ENCODE assay signal across 12 mouse cellular contexts in genomic region chr15:99335801-99336320, GRCm38 (mm10). TPM values are rescaled to one million over a fixed set of nuclear protein-coding genes. Genes with fewer than 3 reads are reported as not detected.
DNase-seq lines count a peak whose midpoint lies in the region; ATAC-seq and TF ChIP-seq lines count a peak whose summit lies in the region.
"Had no signal": no experiment of that assay in that cellular context is flagged by ENCODE, and none has a peak within 500 bp of the region (broad histone marks: within the 10 kb centered on the region; RNA-seq: fewer than 3 reads in every experiment).

No protein-coding gene starts in this region.

- ATAC-seq in embryonic facial prominence, embryonic 15.5 days (ENCODE audit: insufficient number of reproducible peaks, low FRiP score, low TSS enrichment, low read depth), result no peak
- no peak for ATAC-seq in stomach, embryonic 16.5 days (ENCODE audit: insufficient read depth, low FRiP score)

- H3K9me3 ChIP-seq in embryonic facial prominence, embryonic 15.5 days (replicated peaks), result no peaks in the 10 kb centered on the region
- H3K9me3 ChIP-seq in stomach, embryonic 16.5 days (replicated peaks; ENCODE audit: control insufficient read depth, low read length), result no peaks in the 10 kb centered on the region
- H3K9me3 ChIP-seq: liver, embryonic 13.5 days had no signal

- no peaks in the 10 kb centered on the region for H3K36me3 ChIP-seq in kidney, adult 2 months (ENCODE audit: control insufficient read depth, insufficient read depth, low read length)
- 0 out of 2 replicates have a peak, but pooled peaks cover 14% of the 10 kb centered on the region for H3K36me3 ChIP-seq in embryonic facial prominence, embryonic 15.5 days
- no peaks in the 10 kb centered on the region for H3K36me3 ChIP-seq in stomach, embryonic 16.5 days (ENCODE audit: control insufficient read depth, insufficient read depth, low read length)
- H3K36me3 ChIP-seq: liver, embryonic 13.5 days had no signal

- TF ChIP-seq POLR2A in kidney, adult 2 months (IDR thresholded peaks at IDR 0.05; ENCODE audit: low read depth, low read length), result no peak

- TF ChIP-seq CTCF in kidney, adult 2 months (conservative IDR thresholded peaks at IDR 0.05; ENCODE audit: insufficient read depth, insufficient read length, low read depth, low read length), result no peak

- H3K4me2 ChIP-seq in embryonic facial prominence, embryonic 15.5 days (replicated peaks), result no peak overlapping the region
- H3K4me2 ChIP-seq in stomach, embryonic 16.5 days (ENCODE audit: low read depth, low read length), result no peak overlapping the region
- H3K4me2 ChIP-seq: liver, embryonic 13.5 days; midbrain, embryonic 11.5 days had no signal

- peaks cover 37% of the 10 kb centered on the region for H3K4me1 ChIP-seq in kidney, adult 2 months (ENCODE audit: control insufficient read depth, insufficient read depth, low read length)
- H3K4me1 ChIP-seq in embryonic facial prominence, embryonic 15.5 days, result peaks cover 70% of the 10 kb centered on the region
- peaks cover 28% of the 10 kb centered on the region for H3K4me1 ChIP-seq in stomach, embryonic 16.5 days (ENCODE audit: control insufficient read depth, insufficient read depth, low read length)

- peak overlapping the region; percentile 26; the same call in 1 of the 2 replicates for H3K27ac ChIP-seq in kidney, adult 2 months (ENCODE audit: insufficient read depth, low read depth, low read length)
- H3K27ac ChIP-seq in embryonic facial prominence, embryonic 15.5 days (replicated peaks), result peak overlapping the region; percentile 95
- peak overlapping the region; percentile 4; the same call in 1 of the 2 replicates for H3K27ac ChIP-seq in stomach, embryonic 16.5 days (ENCODE audit: low read length)
- H3K27ac ChIP-seq: liver, embryonic 13.5 days had no signal

- 66% methylated on average over 8 of the region's 8 CpGs for WGBS in kidney, adult 2 months
- WGBS in embryonic facial prominence, embryonic 15.5 days, result 73% methylated on average over 8 of the region's 8 CpGs
- 82% methylated on average over 8 of the region's 8 CpGs for WGBS in stomach, embryonic 16.5 days

- no peak overlapping the region for H3K9ac ChIP-seq in embryonic facial prominence, embryonic 15.5 days
- no peak overlapping the region for H3K9ac ChIP-seq in stomach, embryonic 16.5 days (ENCODE audit: low read length)
- H3K9ac ChIP-seq: liver, embryonic 13.5 days had no signal

- no peak for DNase-seq in kidney, adult 2 months
- no peak for DNase-seq in kidney, postnatal 10 days
- DNase-seq in thymus, postnatal 0 days (ENCODE audit: low spot score), result peak; percentile 27
- no peak for DNase-seq in thymus, postnatal 4 days
- DNase-seq in ovary, postnatal 14 days (ENCODE audit: low spot score), result no peak
- DNase-seq: cerebellum, postnatal 10 days; kidney, adult 18-20 months; liver, embryonic 13.5 days had no signal

- no peak overlapping the region for H3K4me3 ChIP-seq in kidney, adult 2 months (ENCODE audit: insufficient read depth, low read depth, low read length)
- H3K4me3 ChIP-seq in embryonic facial prominence, embryonic 15.5 days (replicated peaks), result no peak overlapping the region
- H3K4me3 ChIP-seq in stomach, embryonic 16.5 days (replicated peaks; ENCODE audit: low read length), result no peak overlapping the region
- H3K4me3 ChIP-seq: erythroblast, embryonic 14.5 days; liver, embryonic 13.5 days had no signal

- H3K27me3 ChIP-seq in kidney, adult 2 months (replicated peaks; ENCODE audit: control insufficient read depth, insufficient read depth, low read length), result no peaks in the 10 kb centered on the region
- H3K27me3 ChIP-seq in embryonic facial prominence, embryonic 15.5 days, result no peaks in the 10 kb centered on the region
- no peaks in the 10 kb centered on the region for H3K27me3 ChIP-seq in stomach, embryonic 16.5 days (ENCODE audit: control insufficient read depth, insufficient read depth, low read length)
- H3K27me3 ChIP-seq: liver, embryonic 13.5 days had no signal

RNA-seq across cellular contexts. Expression of gene Fmnl3, which starts 34.4 kb away (rescaled TPM):
- 26.8 and 26.9 TPM in 2 replicates for polyA plus RNA-seq in kidney, adult 2 months (2012; rRNA removed)
- polyA plus RNA-seq in thymus, postnatal 0 days (2015; fragmentation: Nextera tagmentation; extraction: Ambion mirVana), result 21.2 and 22.3 TPM in 2 replicates
- polyA plus RNA-seq in embryonic facial prominence, embryonic 15.5 days (2015; fragmentation: Nextera tagmentation; extraction: Ambion mirVana), result 28.3 and 28.9 TPM in 2 replicates
- polyA plus RNA-seq in stomach, embryonic 16.5 days (2015; fragmentation: Nextera tagmentation; extraction: Ambion mirVana), result 14.2 and 16.6 TPM in 2 replicates

RNA-seq across cellular contexts. Expression of gene Fam186b, which starts 40.2 kb away (rescaled TPM):
- polyA plus RNA-seq in kidney, adult 2 months (2012; rRNA removed), result 0.13 and 0.24 TPM in 2 replicates
- 0.05 and 0.08 TPM in 2 replicates for polyA plus RNA-seq in thymus, postnatal 0 days (2015; fragmentation: Nextera tagmentation; extraction: Ambion mirVana)
- polyA plus RNA-seq in embryonic facial prominence, embryonic 15.5 days (2015; fragmentation: Nextera tagmentation; extraction: Ambion mirVana), result 0.14 and 0.27 TPM in 2 replicates
- polyA plus RNA-seq in stomach, embryonic 16.5 days (2015; fragmentation: Nextera tagmentation; extraction: Ambion mirVana), result 0.06 and 0.10 TPM in 2 replicates
- polyA plus RNA-seq: erythroblast, embryonic 14.5 days; liver, embryonic 13.5 days had no signal

RNA-seq across cellular contexts. Expression of gene Prpf40b, which starts 41.0 kb away (rescaled TPM):
- 48.0 and 59.4 TPM in 2 replicates for polyA plus RNA-seq in kidney, adult 2 months (2012; rRNA removed)
- 13.0 and 14.0 TPM in 2 replicates for polyA plus RNA-seq in thymus, postnatal 0 days (2015; fragmentation: Nextera tagmentation; extraction: Ambion mirVana)
- polyA plus RNA-seq in embryonic facial prominence, embryonic 15.5 days (2015; fragmentation: Nextera tagmentation; extraction: Ambion mirVana), result 57.5 and 64.2 TPM in 2 replicates
- polyA plus RNA-seq in stomach, embryonic 16.5 days (2015; fragmentation: Nextera tagmentation; extraction: Ambion mirVana), result 42.5 and 44.3 TPM in 2 replicates

RNA-seq across cellular contexts. Expression of gene Tmbim6, which starts 56.8 kb away (rescaled TPM):
- 2,322 and 2,701 TPM in 2 replicates for polyA plus RNA-seq in kidney, adult 2 months (2012; rRNA removed)
- 398 and 433 TPM in 2 replicates for polyA plus RNA-seq in thymus, postnatal 0 days (2015; fragmentation: Nextera tagmentation; extraction: Ambion mirVana)
- polyA plus RNA-seq in embryonic facial prominence, embryonic 15.5 days (2015; fragmentation: Nextera tagmentation; extraction: Ambion mirVana), result 338 and 362 TPM in 2 replicates
- 438 and 480 TPM in 2 replicates for polyA plus RNA-seq in stomach, embryonic 16.5 days (2015; fragmentation: Nextera tagmentation; extraction: Ambion mirVana)

Comparison
In these comparisons a context has a peak if more than half of its experiments do, and no peak if none do; other contexts are left out.
1. H3K27ac ChIP-seq: peak in every context shown above with its lines; median percentile 95 in embryonic facial prominence, embryonic 15.5 days; 26 in kidney, adult 2 months; 4 in stomach, embryonic 16.5 days.